8 mouse cellular contexts compared by ENCODE assay signal in the genomic region with DNA sequence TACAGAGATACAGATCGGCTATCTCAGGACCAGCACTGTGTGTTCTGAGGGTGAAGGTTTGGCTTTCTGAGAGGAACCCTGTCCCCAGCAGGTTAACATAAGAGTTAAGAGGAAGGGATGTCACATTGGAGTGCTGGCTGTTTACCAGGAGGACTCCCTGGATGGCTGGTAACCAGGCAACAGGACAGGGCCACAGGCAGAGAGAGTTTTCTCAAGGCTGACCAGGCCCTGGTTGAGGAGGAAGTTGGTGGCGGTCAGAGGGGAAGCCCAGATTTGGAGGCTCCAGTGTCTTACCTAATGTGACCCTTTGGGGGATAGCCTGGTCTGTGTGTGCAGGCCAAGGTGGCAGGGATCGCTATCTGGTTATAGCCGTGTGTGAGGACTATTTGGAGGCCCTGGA. TPM values are rescaled to one million over a fixed set of nuclear protein-coding genes. Genes with fewer than 3 reads are reported as not detected.
DNase-seq lines count a peak whose midpoint lies in the region; ATAC-seq and TF ChIP-seq lines count a peak whose summit lies in the region.

No protein-coding gene starts in this region.

- no peaks in the 10 kb centered on the region for H3K9me3 ChIP-seq in heart, embryonic 11.5 days (replicated peaks; ENCODE audit: control insufficient read depth, low read length)
- no peaks in the 10 kb centered on the region for H3K9me3 ChIP-seq in midbrain, embryonic 12.5 days

- H3K4me2 ChIP-seq in heart, embryonic 11.5 days = peak overlapping the region; percentile 94
- peak overlapping the region; percentile 89 for H3K4me2 ChIP-seq in midbrain, embryonic 12.5 days (replicated peaks)

- 54% methylated on average over 4 of the region's 4 CpGs for WGBS in heart, embryonic 11.5 days (ENCODE audit: insufficient replicate concordance)
- WGBS in midbrain, embryonic 12.5 days = 84% methylated on average over 4 of the region's 4 CpGs

- DNase-seq in left cerebral cortex, adult 2 months (ENCODE audit: extremely low spot score in 1 of 2, low spot score in 2 of 2) = peak in 1 of 2 experiments; percentile 33
- no peak for DNase-seq in left cerebral cortex, adult 18-20 months (ENCODE audit: low spot score in 2 of 2)
- peak; percentile 45 for DNase-seq in kidney, postnatal 14 days
- DNase-seq in urinary bladder, postnatal 10 days (ENCODE audit: low spot score) = no peak
- DNase-seq in embryo, embryonic 10.5 days (ENCODE audit: low spot score) = no peak

- no peak for TF ChIP-seq CTCF in left cerebral cortex, adult 2 months (IDR thresholded peaks at IDR 0.05)

- no peak for ATAC-seq in heart, embryonic 11.5 days (replicated peaks; ENCODE audit: insufficient number of reproducible peaks, low FRiP score, low TSS enrichment)
- no peak for ATAC-seq in midbrain, embryonic 12.5 days (ENCODE audit: low FRiP score, low read depth)

- H3K27ac ChIP-seq in left cerebral cortex, adult 2 months = peak overlapping the region; percentile 97
- H3K27ac ChIP-seq in brown adipose tissue, adult 24 weeks (replicated peaks; ENCODE audit: low read depth, low read length) = peak overlapping the region; percentile 45
- peak overlapping the region; percentile 89 for H3K27ac ChIP-seq in heart, embryonic 11.5 days (ENCODE audit: low read depth, low read length)
- peak overlapping the region; percentile 39; the same call in 1 of the 2 replicates for H3K27ac ChIP-seq in midbrain, embryonic 12.5 days (replicated peaks)

- peaks cover 9% of the 10 kb centered on the region for H3K36me3 ChIP-seq in heart, embryonic 11.5 days (ENCODE audit: control insufficient read depth, insufficient read depth, low read length)
- H3K36me3 ChIP-seq in midbrain, embryonic 12.5 days = peaks cover 30% of the 10 kb centered on the region

- peak overlapping the region; percentile 95 for H3K4me3 ChIP-seq in left cerebral cortex, adult 2 months
- H3K4me3 ChIP-seq in brown adipose tissue, adult 24 weeks (ENCODE audit: insufficient read depth, low read depth, low read length) = peak overlapping the region; percentile 75
- peak overlapping the region; percentile 82 for H3K4me3 ChIP-seq in heart, embryonic 11.5 days (ENCODE audit: low read depth, low read length)
- H3K4me3 ChIP-seq in midbrain, embryonic 12.5 days = peak overlapping the region; percentile 82; the same call in 1 of the 2 replicates

- intact Hi-C loops in left cerebral cortex, adult 2 months (cut with DNase I) = loop anchor here (5.0 kb wide), 1 partner anchor 126 kb away; no protein-coding TSS in a partner anchor

- H3K4me1 ChIP-seq in brown adipose tissue, adult 24 weeks (ENCODE audit: control insufficient read depth, insufficient read depth, insufficient read length, low read length) = peaks cover 27% of the 10 kb centered on the region
- peaks cover 40% of the 10 kb centered on the region for H3K4me1 ChIP-seq in heart, embryonic 11.5 days (ENCODE audit: control insufficient read depth, insufficient read depth, low read length)
- H3K4me1 ChIP-seq in midbrain, embryonic 12.5 days = peaks cover 40% of the 10 kb centered on the region

- no peaks in the 10 kb centered on the region for H3K27me3 ChIP-seq in heart, embryonic 11.5 days (ENCODE audit: control insufficient read depth, insufficient read depth, low read length)
- no peaks in the 10 kb centered on the region for H3K27me3 ChIP-seq in midbrain, embryonic 12.5 days

- peak overlapping the region; percentile 86 for H3K9ac ChIP-seq in heart, embryonic 11.5 days (ENCODE audit: low read depth, low read length)
- H3K9ac ChIP-seq in midbrain, embryonic 12.5 days (replicated peaks) = peak overlapping the region; percentile 91

RNA-seq across cellular contexts. Expression of a gene that starts 1.8 kb away (rescaled TPM):
- total RNA-seq in left cerebral cortex, adult 2 months (2021) = 10 to 100 TPM; 64.6 to 67.1 TPM
- 10 to 100 TPM; 54.6 to 55.8 TPM for total RNA-seq in left cerebral cortex, adult 18-20 months (2021)
- 2.9 and 3.2 TPM in 2 replicates for polyA plus RNA-seq in brown adipose tissue, adult 24 weeks (2012; ENCODE audit: insufficient read depth, insufficient read length, missing spikeins)
- 6.7 and 11.0 TPM in 2 replicates for polyA plus RNA-seq in heart, embryonic 11.5 days (2014; fragmentation: Nextera tagmentation; extraction: Ambion mirVana)
- polyA plus RNA-seq in midbrain, embryonic 12.5 days (2016; fragmentation: Nextera tagmentation; extraction: Ambion mirVana) = 18.7 and 18.8 TPM in 2 replicates

RNA-seq across cellular contexts. Expression of a gene that starts 15.1 kb away (rescaled TPM):
- total RNA-seq in left cerebral cortex, adult 2 months (2021) = 10 to 100 TPM; 28.1 to 32.1 TPM
- total RNA-seq in left cerebral cortex, adult 18-20 months (2021) = 10 to 100 TPM; 30.2 to 30.5 TPM
- polyA plus RNA-seq in brown adipose tissue, adult 24 weeks (2012; ENCODE audit: insufficient read depth, insufficient read length, missing spikeins) = 10.0 and 16.0 TPM in 2 replicates
- 50.7 and 52.9 TPM in 2 replicates for polyA plus RNA-seq in heart, embryonic 11.5 days (2014; fragmentation: Nextera tagmentation; extraction: Ambion mirVana)
- polyA plus RNA-seq in midbrain, embryonic 12.5 days (2016; fragmentation: Nextera tagmentation; extraction: Ambion mirVana) = 54.1 and 56.4 TPM in 2 replicates

RNA-seq across cellular contexts. Expression of a gene that starts 19.5 kb away (rescaled TPM):
- total RNA-seq in left cerebral cortex, adult 2 months (2021) = 1,000 to 10,000 TPM; 2,312 to 2,314 TPM
- total RNA-seq in left cerebral cortex, adult 18-20 months (2021) = 1,000 to 10,000 TPM; 2,618 to 2,651 TPM
- polyA plus RNA-seq in brown adipose tissue, adult 24 weeks (2012; ENCODE audit: insufficient read depth, insufficient read length, missing spikeins) = 1,014 and 1,139 TPM in 2 replicates
- polyA plus RNA-seq in heart, embryonic 11.5 days (2014; fragmentation: Nextera tagmentation; extraction: Ambion mirVana) = 4,443 and 4,472 TPM in 2 replicates
- polyA plus RNA-seq in midbrain, embryonic 12.5 days (2016; fragmentation: Nextera tagmentation; extraction: Ambion mirVana) = 1,933 and 1,972 TPM in 2 replicates

RNA-seq across cellular contexts. Expression of a gene that starts 44.7 kb away (rescaled TPM):
- 10 to 100 TPM; 22.6 to 23.4 TPM for total RNA-seq in left cerebral cortex, adult 2 months (2021)
- 10 to 100 TPM; 22.0 to 24.4 TPM for total RNA-seq in left cerebral cortex, adult 18-20 months (2021)
- polyA plus RNA-seq in brown adipose tissue, adult 24 weeks (2012; ENCODE audit: insufficient read depth, insufficient read length, missing spikeins) = 7.5 and 9.2 TPM in 2 replicates
- polyA plus RNA-seq in heart, embryonic 11.5 days (2014; fragmentation: Nextera tagmentation; extraction: Ambion mirVana) = 82.3 and 84.0 TPM in 2 replicates
- 183 and 192 TPM in 2 replicates for polyA plus RNA-seq in midbrain, embryonic 12.5 days (2016; fragmentation: Nextera tagmentation; extraction: Ambion mirVana)

RNA-seq across cellular contexts. Expression of a gene that starts 44.8 kb away (rescaled TPM):
- 10 to 100 TPM; 69.1 to 74.5 TPM for total RNA-seq in left cerebral cortex, adult 2 months (2021)
- total RNA-seq in left cerebral cortex, adult 18-20 months (2021) = 10 to 100 TPM; 69.7 to 81.2 TPM
- polyA plus RNA-seq in brown adipose tissue, adult 24 weeks (2012; ENCODE audit: insufficient read depth, insufficient read length, missing spikeins) = 316 and 439 TPM in 2 replicates
- polyA plus RNA-seq in heart, embryonic 11.5 days (2014; fragmentation: Nextera tagmentation; extraction: Ambion mirVana) = 226 and 234 TPM in 2 replicates
- 165 and 172 TPM in 2 replicates for polyA plus RNA-seq in midbrain, embryonic 12.5 days (2016; fragmentation: Nextera tagmentation; extraction: Ambion mirVana)

Comparison
In these comparisons a context has a peak if more than half of its experiments do, and no peak if none do; other contexts are left out.
1. H3K27ac ChIP-seq: peak in every context shown above with its lines; median percentile 97 in left cerebral cortex, adult 2 months; 89 in heart, embryonic 11.5 days; 45 in brown adipose tissue, adult 24 weeks; 39 in midbrain, embryonic 12.5 days.